Comparison of ENCODE assay signal across 30 mouse cellular contexts in genomic region chr16:50122460-50122859, GRCm38 (mm10).
"Had no signal": no experiment of that assay in that cellular context is flagged by ENCODE, and none has a peak within 500 bp of the region (broad histone marks: within the 10 kb centered on the region; RNA-seq: fewer than 3 reads in every experiment).

No protein-coding gene starts in this region.

- ATAC-seq: liver, embryonic 12.5 days; liver, postnatal 0 days; lung, postnatal 0 days; midbrain, embryonic 13.5 days; midbrain, embryonic 15.5 days; midbrain, embryonic 16.5 days had no signal

- H3K27ac ChIP-seq: limb, embryonic 10.5 days; limb, embryonic 12.5 days; limb, embryonic 13.5 days; limb, embryonic 15.5 days; liver, embryonic 12.5 days; liver, embryonic 13.5 days; liver, embryonic 14.5 days; liver, embryonic 15.5 days; lung, embryonic 15.5 days; macrophage; midbrain, embryonic 10.5 days; midbrain, embryonic 12.5 days; midbrain, embryonic 13.5 days; midbrain, embryonic 15.5 days; neural tube, embryonic 12.5 days; neural tube, embryonic 13.5 days had no signal

- H3K4me2 ChIP-seq: limb, embryonic 12.5 days; limb, embryonic 13.5 days; limb, embryonic 15.5 days; liver, embryonic 11.5 days; liver, embryonic 12.5 days; liver, embryonic 13.5 days; liver, embryonic 15.5 days; lung, embryonic 14.5 days; lung, embryonic 15.5 days; midbrain, embryonic 12.5 days; midbrain, embryonic 13.5 days; midbrain, embryonic 15.5 days; neural tube, embryonic 12.5 days; neural tube, embryonic 13.5 days had no signal

- H3K4me3 ChIP-seq: limb, embryonic 10.5 days; limb, embryonic 12.5 days; limb, embryonic 13.5 days; limb, embryonic 15.5 days; liver, embryonic 12.5 days; liver, embryonic 13.5 days; liver, embryonic 15.5 days; lung, embryonic 15.5 days; megakaryocyte, embryonic 14.5 days; midbrain, embryonic 10.5 days; midbrain, embryonic 12.5 days; midbrain, embryonic 13.5 days; midbrain, embryonic 15.5 days; myocyte; neural tube, embryonic 12.5 days; neural tube, embryonic 13.5 days had no signal

- H3K4me1 ChIP-seq: limb, embryonic 10.5 days; limb, embryonic 12.5 days; limb, embryonic 13.5 days; liver, embryonic 12.5 days; liver, embryonic 13.5 days; liver, embryonic 15.5 days; lung, embryonic 15.5 days; midbrain, embryonic 10.5 days; midbrain, embryonic 12.5 days; midbrain, embryonic 13.5 days; midbrain, embryonic 15.5 days; neural tube, embryonic 12.5 days had no signal

- H3K27me3 ChIP-seq: limb, embryonic 12.5 days; limb, embryonic 13.5 days; limb, embryonic 15.5 days; liver, embryonic 12.5 days; liver, embryonic 13.5 days; liver, embryonic 15.5 days; lung, embryonic 15.5 days; megakaryocyte, embryonic 14.5 days; midbrain, embryonic 12.5 days; midbrain, embryonic 13.5 days; midbrain, embryonic 15.5 days; neural tube, embryonic 12.5 days; neural tube, embryonic 13.5 days had no signal

- DNase-seq: left cerebral cortex, postnatal 4 days; liver; liver, embryonic 13.5 days; liver, postnatal 0 days; lung, adult 18-20 months; lung, adult 2 months; lung, embryonic 14.5 days; lung, postnatal 10 days; lung, postnatal 36 days; lung, postnatal 4 days had no signal

- H3K36me3 ChIP-seq: limb, embryonic 10.5 days; limb, embryonic 12.5 days; limb, embryonic 13.5 days; limb, embryonic 15.5 days; liver, embryonic 12.5 days; liver, embryonic 13.5 days; liver, embryonic 15.5 days; lung, embryonic 15.5 days; midbrain, embryonic 10.5 days; midbrain, embryonic 12.5 days; midbrain, embryonic 13.5 days; midbrain, embryonic 15.5 days; neural tube, embryonic 12.5 days; neural tube, embryonic 13.5 days had no signal

- H3K9ac ChIP-seq: limb, embryonic 12.5 days; limb, embryonic 13.5 days; limb, embryonic 15.5 days; liver, embryonic 12.5 days; liver, embryonic 13.5 days; liver, embryonic 14.5 days; liver, embryonic 15.5 days; liver, postnatal 0 days; lung, embryonic 14.5 days; lung, embryonic 15.5 days; midbrain, embryonic 12.5 days; midbrain, embryonic 13.5 days; midbrain, embryonic 15.5 days; neural tube, embryonic 12.5 days; neural tube, embryonic 13.5 days had no signal

- H3K9me3 ChIP-seq: limb, embryonic 10.5 days; limb, embryonic 12.5 days; limb, embryonic 13.5 days; limb, embryonic 15.5 days; liver, embryonic 12.5 days; liver, embryonic 13.5 days; liver, embryonic 15.5 days; lung, embryonic 15.5 days; midbrain, embryonic 10.5 days; midbrain, embryonic 12.5 days; midbrain, embryonic 13.5 days; midbrain, embryonic 15.5 days; neural tube, embryonic 12.5 days; neural tube, embryonic 13.5 days had no signal
